Mouse (Mus musculus): ENCODE measurements around the gene Tra2a.

DNA sequence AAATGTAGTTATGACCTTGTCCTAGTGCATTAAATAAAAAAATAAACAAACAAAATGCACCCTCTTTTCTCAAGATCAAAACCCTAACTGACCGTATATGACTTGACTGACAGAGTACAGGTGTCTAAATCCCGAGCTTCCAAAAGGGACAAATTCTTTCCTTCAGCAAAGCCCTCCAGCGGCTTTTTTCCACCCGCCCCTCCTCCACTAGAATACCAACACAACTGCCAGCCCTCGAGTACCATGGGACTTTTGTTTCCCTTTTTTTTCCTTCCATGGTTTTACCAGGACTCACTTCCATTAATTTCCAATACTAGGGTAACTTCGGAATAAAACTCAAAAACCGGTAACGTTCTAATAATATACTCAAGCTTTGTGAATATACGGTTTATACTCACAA is 1.4 kb downstream of the Tra2a start:
- no peak for TF ChIP-seq POLR2A (IDR thresholded peaks at IDR 0.05; ENCODE audit: insufficient read depth, low read depth, low read length)
- no peak for TF ChIP-seq CTCF (IDR thresholded peaks at IDR 0.05)
- TF ChIP-seq EP300 (IDR thresholded peaks at IDR 0.05; ENCODE audit: insufficient read depth, low read depth, low read length) = no peak

Measured in heart, adult 2 months (tissue).